Mouse (Mus musculus) bone marrow macrophage, adult 2 months (primary cell): ENCODE measurements around the gene Mmp24.

Experiments used
- CTCF ChIP-seq: IDR thresholded peaks from 2 replicates; pipeline ENCODE4 v1.5.1; 2012; ENCODE audit warnings: low read depth, mild to moderate bottlenecking, low read length, moderate library complexity
- POLR2A ChIP-seq: IDR thresholded peaks from 2 replicates; pipeline ENCODE4 v1.6.1; 2012; ENCODE audit warnings: mild to moderate bottlenecking, low read depth, low read length, borderline replicate concordance

DNA sequence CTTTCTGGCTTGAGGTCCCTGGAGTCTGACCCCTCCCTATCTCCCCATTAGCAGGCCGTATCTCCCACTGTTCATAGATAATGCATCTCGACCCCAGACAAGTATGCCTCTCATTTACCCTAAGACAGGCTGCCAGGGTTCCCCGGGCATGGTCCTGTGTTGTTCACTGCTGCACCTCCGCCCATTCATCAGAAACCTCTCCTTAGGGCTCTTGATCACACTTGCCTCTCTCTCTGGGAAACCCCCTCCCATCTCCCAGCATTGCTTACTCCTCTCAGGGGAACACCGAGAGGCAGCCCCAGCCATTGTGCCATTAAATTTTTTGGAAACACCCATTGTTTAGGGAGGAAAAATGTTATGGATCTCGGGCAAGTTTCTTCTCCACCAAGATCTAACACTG, 2.9 kb downstream of the Mmp24 start:
- TF ChIP-seq POLR2A (no peak), CTCF (no peak)
